8 mouse cellular contexts compared by ENCODE assay signal in the genomic region with DNA sequence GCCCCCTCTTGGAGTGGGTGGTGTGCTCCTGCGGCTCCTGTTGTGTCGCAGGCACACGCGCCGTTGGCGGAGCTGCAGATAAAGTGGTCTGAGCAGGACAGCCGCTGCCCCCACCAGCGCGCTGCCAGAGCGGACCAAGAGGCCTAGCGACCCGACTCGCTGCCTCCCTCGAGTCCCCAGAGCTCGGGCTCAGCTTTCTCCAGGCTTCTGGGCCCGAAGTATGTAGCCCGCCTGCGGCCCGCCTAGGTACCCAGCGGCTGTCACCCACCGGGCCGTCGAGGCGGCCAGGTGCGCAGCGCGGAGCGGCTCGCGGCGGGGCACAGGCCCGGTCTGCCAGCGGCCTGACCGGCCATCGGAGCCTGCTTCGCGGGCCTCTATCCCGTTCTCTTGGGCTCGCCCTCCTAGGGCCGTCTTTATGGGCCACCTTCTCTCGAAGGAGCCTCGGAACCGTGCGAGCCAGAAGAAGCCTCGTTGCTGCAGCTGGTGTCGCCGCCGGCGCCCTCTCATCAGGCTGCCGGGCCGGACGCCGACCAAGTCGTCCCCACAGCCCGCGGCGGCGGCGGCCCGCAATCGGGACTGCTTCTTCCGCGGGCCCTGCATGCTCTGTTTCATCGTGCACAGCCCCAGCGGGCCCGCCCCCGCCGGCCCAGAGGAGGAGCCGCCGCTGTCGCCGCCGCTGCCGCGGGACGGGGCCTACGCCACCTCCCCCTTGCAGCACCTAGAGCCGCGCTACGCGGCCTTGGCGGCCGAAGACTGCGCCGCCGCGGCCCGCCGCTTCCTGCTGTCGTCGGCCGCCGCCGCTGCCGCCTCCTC. TPM values are rescaled to one million over a fixed set of nuclear protein-coding genes. Genes with fewer than 3 reads are reported as not detected.
DNase-seq lines count a peak whose midpoint lies in the region; ATAC-seq and TF ChIP-seq lines count a peak whose summit lies in the region.

A gene (plus strand): TSS at position 40 of the 813 bp plus-strand sequence.

- ATAC-seq in forebrain, embryonic 12.5 days (ENCODE audit: low FRiP score), result peak; percentile 90
- ATAC-seq in heart, embryonic 15.5 days (replicated peaks; ENCODE audit: insufficient number of reproducible peaks, insufficient read depth, low FRiP score, low read depth), result peak; percentile 93
- peak; percentile 61 for ATAC-seq in liver, embryonic 12.5 days
- peak; percentile 90 for ATAC-seq in stomach, embryonic 15.5 days (ENCODE audit: insufficient read depth, low FRiP score, low read depth)

- H3K9ac ChIP-seq in forebrain, embryonic 12.5 days, result peak within 1 kb of the TSS; percentile 77
- peak within 1 kb of the TSS; percentile 69 for H3K9ac ChIP-seq in heart, embryonic 15.5 days
- 0 out of 2 replicates have a peak within 1 kb of the TSS, but pooled peaks have one; percentile 22 for H3K9ac ChIP-seq in liver, embryonic 12.5 days
- H3K9ac ChIP-seq in stomach, embryonic 15.5 days, result peak within 1 kb of the TSS; percentile 44

- H3K4me2 ChIP-seq in forebrain, embryonic 12.5 days, result peak within 1 kb of the TSS; percentile 65
- H3K4me2 ChIP-seq in heart, embryonic 15.5 days, result peak within 1 kb of the TSS; percentile 85
- H3K4me2 ChIP-seq in liver, embryonic 12.5 days, result peak within 1 kb of the TSS; percentile 52
- H3K4me2 ChIP-seq in stomach, embryonic 15.5 days, result peak within 1 kb of the TSS; percentile 75

- TF ChIP-seq POLR2A in bone marrow macrophage, adult 2 months (IDR thresholded peaks at IDR 0.05; ENCODE audit: borderline replicate concordance, low read depth, low read length), result no peak

- H3K36me3 ChIP-seq in forebrain, embryonic 12.5 days (replicated peaks), result no peaks in the 10 kb centered on the region
- no peaks in the 10 kb centered on the region for H3K36me3 ChIP-seq in heart, embryonic 15.5 days
- no peaks in the 10 kb centered on the region for H3K36me3 ChIP-seq in liver, embryonic 12.5 days
- H3K36me3 ChIP-seq in stomach, embryonic 15.5 days, result no peaks in the 10 kb centered on the region

- 20% methylated on average over 59 of the region's 95 CpGs for WGBS in forebrain, embryonic 12.5 days
- WGBS in heart, embryonic 15.5 days, result 11% methylated on average over 70 of the region's 95 CpGs
- 6% methylated on average over 32 of the region's 95 CpGs for WGBS in liver, embryonic 12.5 days (ENCODE audit: insufficient replicate concordance)
- 17% methylated on average over 73 of the region's 95 CpGs for WGBS in stomach, embryonic 15.5 days

- H3K27ac ChIP-seq in bone marrow macrophage, adult 2 months (ENCODE audit: insufficient read depth, low read depth, low read length), result peak within 1 kb of the TSS; percentile 26
- H3K27ac ChIP-seq in forebrain, embryonic 12.5 days, result peak within 1 kb of the TSS; percentile 87
- H3K27ac ChIP-seq in heart, embryonic 15.5 days, result peak within 1 kb of the TSS; percentile 73
- 0 out of 2 replicates have a peak within 1 kb of the TSS, but pooled peaks have one; percentile 4 for H3K27ac ChIP-seq in liver, embryonic 12.5 days
- H3K27ac ChIP-seq in stomach, embryonic 15.5 days, result peak within 1 kb of the TSS; percentile 85

- H3K4me3 ChIP-seq in bone marrow macrophage, adult 2 months (ENCODE audit: insufficient read depth, low read length), result peak within 1 kb of the TSS; percentile 75
- peak within 1 kb of the TSS; percentile 55 for H3K4me3 ChIP-seq in forebrain, embryonic 12.5 days (replicated peaks)
- peak within 1 kb of the TSS; percentile 64 for H3K4me3 ChIP-seq in heart, embryonic 15.5 days
- H3K4me3 ChIP-seq in liver, embryonic 12.5 days, result peak within 1 kb of the TSS; percentile 45
- H3K4me3 ChIP-seq in stomach, embryonic 15.5 days (replicated peaks), result peak within 1 kb of the TSS; percentile 56

- H3K9me3 ChIP-seq in forebrain, embryonic 12.5 days, result no peaks in the 10 kb centered on the region
- H3K9me3 ChIP-seq in heart, embryonic 15.5 days (replicated peaks), result no peaks in the 10 kb centered on the region
- no peaks in the 10 kb centered on the region for H3K9me3 ChIP-seq in liver, embryonic 12.5 days (replicated peaks)
- no peaks in the 10 kb centered on the region for H3K9me3 ChIP-seq in stomach, embryonic 15.5 days

- peaks cover 8% of the 10 kb centered on the region for H3K4me1 ChIP-seq in bone marrow macrophage, adult 2 months (ENCODE audit: control insufficient read depth, insufficient read depth, low read length)
- no peaks in the 10 kb centered on the region for H3K4me1 ChIP-seq in forebrain, embryonic 12.5 days
- H3K4me1 ChIP-seq in heart, embryonic 15.5 days (replicated peaks), result no peaks in the 10 kb centered on the region; the same call in 1 of the 2 replicates
- no peaks in the 10 kb centered on the region for H3K4me1 ChIP-seq in liver, embryonic 12.5 days
- H3K4me1 ChIP-seq in stomach, embryonic 15.5 days, result no peaks in the 10 kb centered on the region

- H3K27me3 ChIP-seq in forebrain, embryonic 12.5 days, result no peaks in the 10 kb centered on the region
- H3K27me3 ChIP-seq in heart, embryonic 15.5 days, result no peaks in the 10 kb centered on the region
- peaks cover 34% of the 10 kb centered on the region for H3K27me3 ChIP-seq in liver, embryonic 12.5 days (replicated peaks)
- no peaks in the 10 kb centered on the region for H3K27me3 ChIP-seq in stomach, embryonic 15.5 days (replicated peaks)

- TF ChIP-seq CTCF in bone marrow macrophage, adult 2 months (IDR thresholded peaks at IDR 0.05; ENCODE audit: low read depth, low read length), result no peak

- DNase-seq in A20 (ENCODE audit: low read depth, low spot score), result peak; percentile 73
- DNase-seq in kidney, postnatal 10 days, result peak; percentile 83
- DNase-seq in naive thymus-derived CD4-positive, alpha-beta T cell, adult 2 months (ENCODE audit: low read depth), result peak; percentile 69

RNA-seq across cellular contexts. Expression of the gene that starts here (rescaled TPM):
- 1.3 and 2.7 TPM in 2 replicates for polyA plus RNA-seq in bone marrow macrophage, adult 2 months (2012; ENCODE audit: insufficient read depth, insufficient read length, missing spikeins)
- 9.4 and 9.7 TPM in 2 replicates for polyA plus RNA-seq in forebrain, embryonic 12.5 days (2016; fragmentation: Nextera tagmentation; extraction: Ambion mirVana)
- polyA plus RNA-seq in heart, embryonic 15.5 days (2015; fragmentation: Nextera tagmentation; extraction: Ambion mirVana), result 1.8 and 1.9 TPM in 2 replicates
- 0.32 and 0.49 TPM in 2 replicates for polyA plus RNA-seq in liver, embryonic 12.5 days (2016; fragmentation: Nextera tagmentation; extraction: Ambion mirVana)
- 3.9 and 4.1 TPM in 2 replicates for polyA plus RNA-seq in stomach, embryonic 15.5 days (2015; fragmentation: Nextera tagmentation; extraction: Ambion mirVana)

Comparison
In these comparisons a context has a peak if more than half of its experiments do, and no peak if none do; other contexts are left out.
1. Peak in every context shown above with its lines: DNase-seq, ATAC-seq, H3K4me3 ChIP-seq and H3K27ac ChIP-seq.
2. Peak in ATAC-seq, H3K4me3 ChIP-seq, H3K27ac ChIP-seq, H3K9ac ChIP-seq and H3K4me2 ChIP-seq in liver, embryonic 12.5 days; RNA of the gene not detected or under 1 TPM.
3. H3K27ac ChIP-seq: peak in every context shown above with its lines; median percentile 87 in forebrain, embryonic 12.5 days; 85 in stomach, embryonic 15.5 days; 73 in heart, embryonic 15.5 days; 26 in bone marrow macrophage, adult 2 months; 4 in liver, embryonic 12.5 days.
4. H3K9ac ChIP-seq: peak in every context shown above with its lines; median percentile 77 in forebrain, embryonic 12.5 days; 69 in heart, embryonic 15.5 days; 44 in stomach, embryonic 15.5 days; 22 in liver, embryonic 12.5 days.